Mouse (Mus musculus) brain, adult 2 months (tissue): ENCODE measurements around the gene Gys2.

Source experiments
- DNase-seq: peaks from one replicate; pipeline ENCODE4 v3.0.0; 2011; ENCODE audit warnings: low read depth, low spot score

Gys2 gene

GRCm38 (mm10) chr6:142458010-142458409, 14.9 kb downstream of the Gys2 start:
- DNase-seq: peak; percentile 31

DNA sequence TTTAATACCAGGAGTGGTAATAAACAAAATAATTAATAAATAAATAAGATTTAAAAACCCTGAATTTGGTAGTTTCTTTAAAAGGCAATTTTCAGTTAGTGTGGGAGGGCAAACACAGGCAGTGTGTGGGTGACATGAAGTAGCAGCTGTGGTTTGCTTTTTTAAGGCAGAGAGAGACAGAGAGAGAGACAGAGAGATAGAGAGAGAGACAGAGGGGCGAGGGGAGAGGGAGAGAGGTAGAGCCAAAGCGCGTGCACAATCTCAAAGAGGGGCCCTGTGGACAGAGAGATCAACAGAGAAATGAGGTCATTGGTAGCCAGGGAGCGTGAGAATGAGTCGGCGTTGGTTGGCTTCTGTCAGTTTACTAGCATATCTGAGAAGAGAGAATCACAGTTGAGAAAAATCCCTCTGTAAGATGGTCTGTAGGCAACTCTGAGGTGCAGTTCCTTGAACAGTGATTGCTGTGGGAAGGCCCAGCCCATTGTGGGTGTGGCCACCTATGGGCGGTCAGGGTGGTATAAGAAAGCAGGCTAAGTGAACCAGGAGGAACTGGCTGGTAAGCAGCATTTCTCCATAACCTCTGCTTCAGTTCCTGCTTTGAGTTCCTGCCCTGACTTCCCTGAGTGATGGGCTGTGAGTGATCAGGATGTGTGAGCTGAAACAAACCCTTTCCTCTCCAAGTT, 17.5 kb downstream of the Gys2 start:
- peak; percentile 26 for DNase-seq

- DNase-seq: no peak
Measured at GRCm38 (mm10) chr6:142453311-142453710, 19.6 kb downstream of the Gys2 start.

GRCm38 (mm10) chr6:142451381-142451780, 21.5 kb downstream of the Gys2 start:
- no peak for DNase-seq

- peak; percentile 5 for DNase-seq
Measured at GRCm38 (mm10) chr6:142429072-142429471, 43.8 kb downstream of the Gys2 start.

- DNase-seq: no peak
Measured at GRCm38 (mm10) chr6:142424976-142425375, 47.9 kb downstream of the Gys2 start.

- no peak for DNase-seq
Measured at GRCm38 (mm10) chr6:142414597-142414996, 58.3 kb downstream of the Gys2 start.

DNA sequence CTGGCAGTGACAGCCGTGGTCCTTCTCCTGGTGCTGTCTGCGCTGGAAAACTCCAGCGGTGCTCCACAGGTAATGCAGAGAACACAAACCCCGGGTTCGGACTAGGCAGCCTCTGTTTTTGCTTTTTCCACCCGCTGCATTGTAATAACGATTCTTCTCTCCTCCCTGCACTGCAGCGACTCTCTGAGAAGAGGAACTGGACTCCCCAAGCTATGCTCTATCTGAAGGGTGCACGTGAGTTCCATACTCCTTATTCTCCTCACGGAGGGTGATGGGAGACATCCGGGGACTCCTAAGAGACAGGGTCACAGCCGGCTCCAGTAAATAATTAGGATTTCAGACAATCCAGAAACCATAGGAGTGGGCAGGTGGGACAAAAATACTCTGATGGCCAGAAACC, 59.1 kb downstream of the Gys2 start:
- no peak for DNase-seq

DNA sequence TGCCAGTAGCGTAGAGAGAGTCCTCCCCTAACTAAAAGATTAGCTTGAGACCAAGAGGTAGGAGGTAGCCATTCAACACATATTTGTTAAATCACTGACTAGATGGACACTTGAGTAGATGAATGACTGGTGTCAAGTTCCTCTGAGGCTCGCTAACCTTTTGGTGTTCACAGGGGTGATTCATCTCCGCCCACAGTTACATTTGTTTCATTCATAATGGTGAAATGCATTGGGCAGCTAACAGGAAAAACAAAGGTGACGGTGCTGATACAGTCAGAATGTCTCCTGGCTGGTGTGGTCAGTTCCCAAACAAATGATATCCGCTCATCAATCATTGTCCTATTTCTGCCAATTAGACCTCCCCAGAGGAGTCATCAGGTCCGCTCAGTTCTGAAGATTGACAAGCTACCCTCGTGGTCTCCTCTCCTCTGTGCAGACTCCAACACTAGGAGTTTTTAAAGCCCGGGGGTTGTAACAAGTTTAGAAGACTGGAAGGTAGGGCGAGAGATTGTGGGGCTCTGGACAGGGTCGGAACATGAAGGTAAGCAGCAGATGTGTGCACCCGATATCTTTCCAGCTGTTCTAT, 59.9 kb downstream of the Gys2 start, which contains the start of gene Spx:
TSS of gene Spx (plus strand) at position 536 of the 586 bp plus-strand sequence.
- DNase-seq: no peak

DNA sequence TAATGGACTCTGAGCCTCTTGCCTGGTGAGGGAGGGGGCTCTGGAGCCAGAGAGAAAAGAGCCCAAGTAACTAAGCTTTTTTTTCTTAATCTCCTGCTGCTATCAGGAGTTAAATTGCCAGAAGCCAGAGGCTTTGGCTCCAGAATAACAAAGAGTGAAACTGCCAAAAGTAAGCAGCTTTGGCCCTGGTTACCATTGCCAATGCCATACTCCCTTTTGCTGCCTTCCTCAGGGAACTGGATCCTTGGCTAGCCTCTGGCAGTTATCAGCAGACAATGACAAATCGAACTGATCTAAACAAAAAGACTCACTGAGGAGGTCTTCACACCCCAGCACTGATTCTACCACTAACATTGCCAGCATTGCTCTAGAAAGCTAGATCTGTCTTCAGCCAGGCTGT, 61.8 kb downstream of the Gys2 start:
- no peak for DNase-seq

DNA sequence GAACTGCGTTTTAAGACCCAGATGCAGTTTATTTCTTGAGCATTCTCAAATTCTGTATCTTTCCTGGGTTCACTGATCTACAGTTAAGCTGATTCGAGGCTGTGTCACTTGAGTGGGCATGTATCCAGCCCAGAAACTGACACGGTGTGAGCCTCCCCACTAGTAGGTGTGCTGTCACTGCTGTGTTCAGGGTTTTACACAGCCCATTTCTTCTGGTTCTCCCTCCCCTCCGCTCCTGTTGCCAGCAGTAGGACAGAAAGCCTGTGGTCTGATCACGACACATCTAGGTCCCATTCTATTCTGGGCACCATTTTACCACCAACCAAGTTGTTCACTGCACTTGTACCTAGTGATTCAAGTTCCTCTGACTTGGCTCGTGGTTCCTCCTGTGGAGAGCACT, 77.2 kb downstream of the Gys2 start:
- peak; percentile 48 for DNase-seq

GRCm38 (mm10) chr6:142394669-142395068, 78.2 kb downstream of the Gys2 start:
- peak; percentile 57 for DNase-seq

DNA sequence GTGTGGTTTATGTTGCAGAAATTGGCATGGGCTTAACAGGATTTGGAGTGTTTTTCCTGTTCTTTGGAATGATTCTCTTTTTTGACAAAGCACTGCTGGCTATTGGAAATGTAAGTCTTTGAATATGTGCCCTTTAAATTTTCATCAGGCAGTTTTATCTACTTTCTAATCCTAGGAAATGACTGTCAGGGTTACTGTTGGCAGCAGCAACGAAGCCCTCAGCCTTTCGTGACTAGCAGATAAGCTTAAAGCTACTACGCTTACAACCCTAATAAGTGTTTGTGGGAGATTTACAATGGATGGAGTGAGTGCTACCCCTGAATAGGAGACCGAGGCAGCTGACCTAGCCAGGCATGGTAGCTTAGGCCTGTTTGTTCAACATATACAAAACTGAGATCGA, 80.6 kb downstream of the Gys2 start:
- DNase-seq: no peak

DNA sequence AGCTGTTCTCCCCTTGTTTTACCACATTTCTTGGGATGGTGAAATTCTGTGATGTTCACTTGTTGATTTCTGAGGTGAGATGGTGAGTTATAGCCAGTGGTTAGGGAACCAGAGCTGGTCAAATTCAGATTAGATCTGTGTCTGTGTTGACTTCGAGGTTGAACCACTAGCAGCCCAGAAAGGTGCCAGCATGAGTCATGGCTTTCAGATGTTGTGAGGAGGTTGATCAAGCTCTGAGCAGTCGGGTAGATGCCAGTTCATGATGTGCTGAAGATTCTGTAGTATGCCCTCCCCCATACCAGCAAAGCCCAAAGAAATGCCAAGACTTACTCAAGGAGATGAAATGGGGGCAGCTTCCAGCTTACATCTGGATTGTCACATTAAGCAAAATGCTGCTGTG, 83.8 kb downstream of the Gys2 start:
- peak; percentile 53 for DNase-seq

GRCm38 (mm10) chr6:142387755-142388271, 85.1 kb downstream of the Gys2 start:
- no peak for DNase-seq

DNA sequence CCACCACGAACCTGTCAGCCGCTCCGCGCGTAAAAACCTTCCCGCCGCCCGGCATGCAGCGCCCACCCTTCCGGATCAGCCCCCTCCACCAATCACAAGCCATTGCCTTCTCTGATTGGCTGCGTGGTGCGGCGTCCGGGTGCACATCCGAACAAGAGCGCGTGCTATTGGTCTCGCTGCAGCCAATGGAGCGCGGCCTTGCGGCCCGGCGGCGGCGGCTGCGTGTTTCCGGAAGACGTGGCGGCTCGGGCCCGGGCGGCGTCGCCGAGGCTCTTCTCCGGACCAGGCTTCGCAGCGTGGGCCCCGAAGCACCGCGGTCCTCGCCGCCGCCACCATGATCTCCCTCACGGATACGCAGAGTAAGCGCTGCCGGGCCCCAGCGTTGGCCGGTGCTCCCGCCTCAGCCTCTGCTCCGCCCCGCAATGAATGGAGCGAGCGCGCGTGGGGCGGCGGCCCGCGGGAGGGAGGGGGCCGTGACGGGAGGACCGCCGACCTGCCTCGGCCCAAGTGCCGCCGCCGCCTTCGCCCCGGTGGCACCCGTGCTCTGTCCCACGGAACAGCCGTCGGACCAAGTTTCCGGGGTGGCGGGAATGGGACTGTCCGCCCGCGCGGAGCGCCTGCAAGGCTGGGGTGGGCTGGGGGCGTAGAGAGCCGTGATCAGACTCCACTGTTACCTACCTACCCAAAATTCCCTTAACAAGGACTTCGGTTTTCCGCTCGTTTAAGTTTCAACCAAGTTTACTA, 85.7 kb downstream of the Gys2 start, which contains the start of the genes Recql and Golt1b:
TSS of gene Recql (minus strand) at position 77 of the 744 bp plus-strand sequence.
TSS of gene Golt1b (plus strand) at position 211 of the 744 bp plus-strand sequence.
- DNase-seq: peak; percentile 99

- no peak for DNase-seq
Measured at GRCm38 (mm10) chr6:142386285-142387010, 86.5 kb downstream of the Gys2 start.

GRCm38 (mm10) chr6:142384521-142384920, 88.4 kb downstream of the Gys2 start:
- DNase-seq: no peak

DNA sequence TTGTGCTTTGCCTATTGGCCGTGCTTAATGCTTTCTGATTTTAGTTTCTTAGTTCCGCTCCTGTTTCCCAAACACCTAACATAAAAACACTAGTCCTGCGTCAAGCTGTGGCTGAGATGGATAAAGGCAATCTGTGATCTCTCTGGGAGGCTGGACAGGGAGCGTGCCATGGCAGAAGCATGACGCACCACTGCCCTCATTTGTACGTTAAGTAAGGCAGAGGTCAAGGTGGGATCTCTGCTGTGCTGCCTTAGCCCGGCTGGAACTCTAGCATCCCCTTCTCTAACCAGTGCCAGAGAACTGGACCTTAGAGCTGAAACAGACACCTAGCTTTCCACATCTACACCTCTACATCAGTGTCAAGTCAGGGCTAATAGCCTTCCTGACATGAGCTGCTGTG, 91.3 kb downstream of the Gys2 start:
- no peak for DNase-seq

GRCm38 (mm10) chr6:142379961-142380360, 92.9 kb downstream of the Gys2 start:
- no peak for DNase-seq

GRCm38 (mm10) chr6:142378576-142379330, 94.2 kb downstream of the Gys2 start:
- DNase-seq: no peak
